Mouse (Mus musculus) lung, postnatal 25 days (tissue): ENCODE measurements at regions not wholly inside any gene's neighbourhood (a gene's known extent, or its start where the extent isn't known, plus 50 kb on each side); places are given as distances from the start of the nearest gene placed in this dataset.
A peak's percentile ranks its signal among the peaks of the same experiment; 100 is the strongest.

Experiments
- DNase-seq: peaks from one replicate; pipeline ENCODE4 v3.0.0; 2022; ENCODE audit warnings: low spot score

DNA sequence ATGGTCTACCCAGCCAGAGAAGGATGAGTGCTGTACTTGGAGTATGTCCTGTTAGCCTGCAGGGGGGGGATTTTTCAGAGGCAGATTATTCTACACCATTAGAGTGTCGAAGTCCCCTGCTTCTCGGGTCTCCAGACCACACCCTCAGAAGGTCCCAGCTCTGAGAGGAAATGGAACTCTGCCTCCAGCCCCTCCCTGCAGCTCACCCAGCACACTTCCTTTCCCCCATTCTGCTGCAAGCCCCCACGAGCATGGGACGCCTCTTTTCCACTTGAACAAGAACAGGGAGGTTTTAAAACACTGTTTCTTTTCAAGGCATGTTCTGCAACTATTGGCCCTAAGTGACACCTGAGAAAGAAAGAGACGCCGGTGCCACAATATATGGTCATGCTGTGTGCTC is 282.8 kb upstream of the Zmiz1 start:
- no peak for DNase-seq

DNA sequence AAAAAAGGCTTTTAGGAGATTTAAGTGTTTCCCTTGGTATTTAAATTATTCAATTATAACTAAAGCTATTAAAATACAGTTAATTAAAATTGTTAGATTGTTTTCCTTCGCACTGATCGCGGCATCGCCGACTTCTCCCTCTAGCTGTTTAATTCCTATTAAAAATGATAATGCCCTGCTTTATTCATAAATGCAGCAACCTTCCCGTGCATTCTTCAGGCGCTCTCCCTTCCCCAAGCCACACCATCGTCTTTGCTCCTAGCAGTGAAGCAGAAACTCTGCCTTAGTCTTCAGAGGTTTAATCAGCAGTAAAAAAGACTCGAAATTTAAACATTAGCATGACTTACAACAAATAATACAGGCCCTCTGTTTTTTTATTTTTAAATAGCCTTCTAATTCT is 278.9 kb upstream of the Zmiz1 start:
- no peak for DNase-seq

DNA sequence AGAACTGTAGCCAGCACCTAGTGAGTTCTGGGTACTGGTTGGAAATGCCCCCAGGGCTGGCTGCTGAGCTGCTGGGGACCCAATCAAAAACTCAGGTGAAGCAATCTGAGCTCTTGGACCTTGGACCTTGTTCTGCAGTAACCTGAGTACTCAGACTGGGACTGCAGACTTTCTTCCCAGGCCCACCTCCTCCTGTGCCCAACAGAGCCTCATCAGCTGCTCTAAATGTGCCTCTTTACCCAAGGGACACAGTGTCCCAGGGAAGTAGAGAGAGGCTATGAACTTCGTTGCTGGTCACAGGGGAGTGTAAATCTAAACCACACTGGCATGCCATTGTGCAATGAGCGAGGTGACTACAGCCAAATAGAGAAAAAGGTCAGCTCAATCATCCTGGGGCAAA is 277.6 kb upstream of the Zmiz1 start:
- DNase-seq: no peak

DNA sequence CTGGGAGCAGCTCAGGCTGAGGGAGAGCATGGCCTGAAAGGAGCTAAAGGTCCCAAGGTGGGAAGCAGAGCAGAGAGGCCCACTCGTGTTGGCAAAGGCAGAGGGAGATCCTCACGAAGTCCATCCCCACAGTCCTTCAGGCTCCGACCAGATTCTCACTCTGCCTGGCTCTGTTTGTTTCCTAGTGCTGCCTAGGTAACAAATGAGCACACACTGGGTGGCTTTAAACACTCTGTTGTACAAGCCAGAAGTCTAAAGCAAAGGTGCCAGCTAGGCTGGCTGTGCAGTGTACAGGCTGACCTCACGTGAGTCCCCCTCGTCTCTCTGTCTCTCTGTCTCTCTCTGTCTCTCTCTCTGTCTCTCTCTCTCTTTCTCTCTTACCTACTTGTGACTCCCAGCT is 274.9 kb upstream of the Zmiz1 start:
- peak; percentile 14 for DNase-seq

DNA sequence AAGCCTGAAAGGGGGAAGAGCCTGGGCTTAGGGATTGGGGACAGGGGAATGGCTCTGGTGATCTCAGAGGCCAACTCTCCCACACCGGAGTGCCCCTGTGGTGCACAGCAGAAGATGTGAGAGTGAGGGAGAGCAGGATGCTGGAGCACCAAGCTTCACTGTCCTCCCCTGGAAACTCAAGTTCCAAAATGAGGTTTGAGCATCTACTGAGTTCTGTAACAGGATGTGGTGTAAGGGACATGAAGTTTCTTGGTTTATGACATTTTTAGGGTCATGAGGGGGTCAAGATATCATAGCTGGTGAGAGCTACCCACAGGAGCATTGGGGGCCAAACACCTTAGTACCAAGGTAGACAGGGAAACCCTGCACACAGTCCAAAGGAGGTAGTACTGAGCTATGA is 274.1 kb upstream of the Zmiz1 start:
- DNase-seq: no peak

DNA sequence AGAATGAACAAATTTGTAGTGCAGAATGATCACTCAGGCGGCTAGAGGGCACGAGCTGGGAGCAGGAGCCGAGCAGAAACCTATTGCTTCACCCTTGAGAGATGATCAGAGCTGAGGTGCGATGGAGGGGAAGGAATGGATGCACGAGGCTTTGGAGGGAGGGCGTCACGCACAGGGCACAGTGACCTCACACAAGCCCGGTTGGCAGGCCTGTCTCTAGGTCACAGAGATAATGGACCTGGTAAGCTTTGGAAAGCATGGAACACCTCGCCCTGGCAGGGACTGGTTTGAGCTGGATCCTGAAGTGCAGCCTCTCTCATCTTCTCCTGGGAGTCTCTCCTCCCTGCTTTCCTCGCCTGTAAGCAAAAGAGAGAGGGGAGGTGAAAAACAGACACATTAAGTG is 273.4 kb upstream of the Zmiz1 start:
- no peak for DNase-seq

DNA sequence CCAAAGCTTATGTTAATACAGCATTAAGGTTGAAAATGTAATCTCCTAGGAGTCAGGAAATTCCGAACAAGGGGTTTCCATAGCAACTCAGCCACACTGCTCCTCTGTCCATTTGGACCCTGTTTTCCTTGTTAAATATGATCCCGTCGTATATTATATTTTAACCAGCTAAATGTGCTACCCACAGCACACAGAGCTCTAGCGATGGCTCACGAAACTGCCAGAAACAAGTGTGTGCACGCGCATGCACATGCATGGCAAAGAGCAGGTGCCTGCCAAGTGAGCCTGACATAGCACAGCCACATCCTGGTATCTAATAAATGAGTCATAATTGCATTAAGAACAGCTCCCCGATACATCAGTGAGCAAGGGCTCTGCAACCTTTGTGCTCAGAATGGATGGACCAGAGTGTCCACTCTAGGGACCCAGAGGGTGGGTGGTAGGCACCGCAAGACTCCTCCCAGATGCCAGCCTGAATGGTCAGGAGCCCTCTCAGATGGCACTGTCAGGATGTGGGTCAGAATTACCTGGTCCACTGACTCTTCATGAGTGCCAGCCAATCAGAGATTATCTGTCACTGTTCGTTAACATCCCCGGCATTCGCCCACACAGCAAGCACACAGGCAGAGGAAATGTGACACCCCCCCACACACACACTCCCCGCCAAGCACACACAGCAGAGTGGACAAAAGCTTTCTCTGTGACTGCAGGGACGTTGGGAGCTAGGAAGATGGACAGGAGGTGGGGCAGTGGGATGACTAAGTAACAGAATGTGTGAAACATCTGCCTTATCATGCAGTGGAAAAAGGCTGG is 272.8 kb upstream of the Zmiz1 start:
- peak; percentile 17 for DNase-seq

DNA sequence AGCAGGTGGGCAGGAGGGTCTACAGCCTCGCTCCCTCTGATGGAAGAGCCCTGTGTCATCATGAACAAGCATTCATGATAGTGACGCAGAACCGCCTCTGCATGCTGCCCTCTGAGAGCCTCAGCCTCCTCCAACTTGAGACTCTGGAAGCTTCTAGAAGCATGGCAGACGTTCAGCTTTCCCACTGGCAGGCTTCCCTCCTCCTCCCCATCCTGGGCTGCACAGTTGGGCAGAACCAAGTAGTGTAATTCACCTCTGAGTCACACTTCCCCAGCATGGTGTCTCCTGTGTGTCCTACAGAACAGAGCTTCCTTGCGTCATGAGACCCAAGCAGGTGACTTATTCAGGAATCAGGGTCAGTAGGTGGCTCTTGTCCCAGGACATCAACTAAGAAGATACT is 271.3 kb upstream of the Zmiz1 start:
- no peak for DNase-seq

DNA sequence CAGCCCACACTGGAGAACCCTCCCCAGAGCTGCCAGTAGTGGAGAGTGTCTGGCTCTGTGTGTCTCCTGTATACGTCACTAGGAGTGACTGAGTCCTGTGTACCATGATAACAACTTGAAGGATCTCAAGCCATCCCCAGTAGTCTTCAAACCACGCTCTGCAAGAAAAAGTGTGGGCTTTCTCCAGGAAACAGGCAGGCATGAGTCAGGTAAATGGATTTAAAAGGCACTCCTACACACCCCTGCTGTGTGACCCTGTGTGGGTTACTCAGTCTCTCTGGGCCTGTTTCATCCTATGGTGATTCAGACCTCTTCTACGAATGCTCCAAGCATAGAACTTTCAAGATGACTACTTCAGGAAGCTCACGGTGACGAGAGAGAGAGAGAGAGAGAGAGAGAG is 269.7 kb upstream of the Zmiz1 start:
- DNase-seq: no peak

DNA sequence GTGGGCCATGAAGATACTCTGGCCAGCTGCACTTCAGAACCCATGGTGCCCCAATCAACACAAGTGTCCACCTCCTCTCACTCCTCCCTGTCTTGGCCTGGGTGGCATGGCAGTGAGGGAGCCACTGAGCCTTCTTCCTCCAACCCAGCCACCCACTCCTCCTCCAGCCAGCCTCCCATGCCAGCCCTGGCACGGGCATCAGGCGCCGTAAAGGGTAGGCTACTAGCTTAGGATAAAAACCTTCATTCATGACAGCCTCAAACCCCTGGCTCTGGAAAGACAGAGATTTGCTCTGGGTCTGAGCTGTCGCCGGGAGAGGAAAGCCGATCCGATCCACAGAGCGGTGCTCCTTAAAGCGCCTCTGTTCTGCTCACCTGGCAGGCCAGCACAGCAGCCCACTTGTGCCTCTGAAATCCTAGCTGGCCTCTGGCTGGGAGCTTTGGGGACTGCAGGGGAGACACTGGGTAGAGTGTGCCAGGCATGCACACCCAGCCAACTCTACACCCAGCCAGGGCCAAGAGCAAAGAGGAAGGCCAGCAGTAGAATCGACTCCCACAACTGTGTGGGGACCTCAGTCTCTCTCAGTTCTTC is 268.2 kb upstream of the Zmiz1 start:
- no peak for DNase-seq

DNA sequence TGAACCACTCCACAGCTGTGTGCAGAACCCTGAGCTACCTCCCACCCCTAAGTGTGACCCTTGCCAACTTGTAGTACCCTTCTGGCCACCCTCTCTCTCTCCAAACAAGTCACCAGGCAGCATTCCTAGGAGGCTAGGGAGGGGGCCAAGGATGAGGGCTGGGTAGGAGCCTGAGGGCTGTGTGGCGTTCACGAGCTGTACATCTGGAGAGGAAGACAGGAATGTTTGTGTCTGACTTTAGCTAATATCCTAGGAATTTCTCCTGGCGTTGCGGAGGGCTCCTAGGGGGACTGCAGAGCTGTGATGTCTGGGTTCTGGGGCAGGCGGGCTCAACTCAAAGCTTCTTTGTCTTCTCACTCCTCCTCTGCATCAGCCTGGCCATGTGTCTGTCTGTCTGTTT is 262.2 kb upstream of the Zmiz1 start:
- DNase-seq: no peak

DNA sequence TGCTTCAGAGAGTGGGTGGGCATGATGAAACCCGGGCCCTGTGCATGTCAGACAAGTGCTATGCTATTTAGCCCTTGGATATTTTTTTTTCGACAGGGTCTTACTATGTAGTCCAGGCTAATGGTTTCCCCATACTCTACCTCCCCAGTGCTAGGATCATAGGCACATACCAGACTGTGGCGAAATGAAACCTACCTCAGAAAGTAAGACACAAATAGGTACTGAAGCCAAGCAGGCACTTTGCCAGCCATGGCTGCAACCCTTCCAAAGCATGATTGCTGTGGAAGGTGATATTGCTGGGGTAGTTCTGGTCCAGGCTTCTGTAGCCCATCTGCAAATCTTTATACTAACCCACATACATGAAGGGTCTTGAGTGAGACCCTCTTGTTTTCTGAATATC is 259.1 kb upstream of the Zmiz1 start:
- no peak for DNase-seq

DNA sequence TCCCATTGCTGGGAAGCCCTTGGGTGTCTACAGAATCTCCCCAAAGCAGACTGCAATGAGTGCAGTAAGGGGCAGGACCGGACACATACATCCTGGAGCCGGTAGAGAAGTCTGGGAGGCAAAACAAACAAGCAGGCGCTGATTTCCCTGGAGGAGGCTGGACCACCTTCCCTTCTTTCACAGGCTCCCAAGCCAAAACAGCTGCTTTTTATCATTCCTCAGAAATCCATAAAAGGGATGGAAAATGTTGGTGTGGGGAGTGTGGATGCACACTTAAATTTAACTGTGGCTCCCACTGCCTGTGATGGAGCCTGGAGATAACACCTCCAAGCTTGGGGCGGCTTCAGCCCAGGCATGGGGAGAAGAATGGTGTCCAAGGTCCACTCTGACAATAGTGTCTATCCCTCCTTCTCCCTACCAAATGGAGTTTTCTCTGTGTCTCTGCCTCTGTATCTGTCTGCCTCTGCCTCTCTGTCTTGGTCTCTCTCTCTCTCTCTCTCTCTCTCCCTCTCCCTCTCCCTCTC is 258.3 kb upstream of the Zmiz1 start:
- DNase-seq: peak; percentile 15

DNA sequence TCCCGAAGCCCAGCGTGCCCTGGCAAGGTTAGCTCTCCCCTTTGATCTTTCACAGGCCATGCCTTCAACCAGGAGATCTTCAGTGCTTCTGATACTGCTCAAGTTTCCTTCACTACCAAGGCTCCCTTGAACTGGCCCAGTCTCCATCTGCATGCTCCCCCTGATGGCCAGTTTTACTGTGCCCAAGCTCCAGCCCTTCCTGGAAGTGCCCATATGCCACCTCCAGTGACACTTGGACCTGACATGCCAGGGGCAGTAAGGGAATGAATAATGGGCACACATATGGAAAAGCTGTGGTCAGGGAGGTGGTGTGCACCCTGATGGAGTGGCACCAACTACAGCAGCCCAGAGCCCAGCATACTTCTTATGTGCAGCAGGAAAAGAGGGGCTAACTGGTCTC is 256.7 kb upstream of the Zmiz1 start:
- no peak for DNase-seq

DNA sequence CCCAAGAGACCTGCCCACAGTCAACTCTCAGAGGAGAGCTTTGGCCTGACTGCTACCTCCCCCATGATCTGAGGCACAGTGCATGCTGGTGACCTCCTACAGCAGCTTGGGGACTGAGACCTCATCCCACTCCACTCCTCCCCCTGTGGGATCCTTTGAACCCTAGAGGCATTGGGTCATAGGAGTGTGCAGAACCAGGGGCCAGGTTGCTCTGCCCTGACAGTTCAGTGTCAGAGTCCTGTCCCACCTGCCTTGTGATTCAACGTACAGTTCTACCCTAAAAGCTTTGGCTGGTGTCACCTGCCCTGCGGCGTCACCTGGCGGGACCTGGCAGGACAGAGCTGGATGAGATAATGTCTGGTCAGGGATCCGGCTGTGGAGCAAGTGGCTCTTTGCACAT is 254.9 kb upstream of the Zmiz1 start:
- DNase-seq: no peak

DNA sequence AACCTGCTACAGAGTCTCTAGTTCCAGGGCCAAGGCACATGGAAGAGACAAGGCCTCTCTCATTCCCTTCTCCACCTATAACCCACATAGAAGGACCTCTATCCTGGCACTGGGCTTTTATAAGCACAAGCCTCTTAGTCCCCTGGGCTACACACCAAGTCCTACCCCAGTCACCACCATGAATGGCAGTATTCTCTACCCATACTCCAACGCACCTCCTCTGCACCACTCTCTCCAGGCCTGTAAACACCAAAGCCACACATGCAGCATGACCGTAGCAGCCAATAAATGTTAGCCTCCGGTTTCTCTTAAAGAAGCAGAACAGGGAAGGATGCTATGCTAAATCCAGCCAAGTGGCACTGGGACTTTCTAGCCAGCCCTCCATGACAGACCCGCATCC is 252.1 kb upstream of the Zmiz1 start:
- DNase-seq: no peak

DNA sequence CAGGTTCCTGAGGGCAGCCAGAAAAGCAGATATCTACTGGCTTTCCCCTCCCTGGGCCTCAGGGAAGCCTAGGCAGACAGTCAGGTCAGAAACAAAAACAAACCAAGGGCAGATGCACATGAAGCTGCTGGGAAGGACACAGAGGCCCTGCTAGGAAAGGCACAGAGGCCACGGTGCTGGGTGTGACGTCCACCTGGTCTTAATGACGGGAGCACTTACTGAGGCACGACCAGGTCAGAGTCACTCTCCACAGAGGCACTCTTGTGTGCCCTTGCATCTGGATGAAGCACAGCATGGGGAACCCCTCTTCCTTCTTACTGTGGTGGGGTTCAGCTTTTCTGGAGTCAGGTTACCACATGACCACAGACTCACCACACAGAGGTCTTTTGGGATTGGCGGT is 251.6 kb upstream of the Zmiz1 start:
- DNase-seq: no peak

DNA sequence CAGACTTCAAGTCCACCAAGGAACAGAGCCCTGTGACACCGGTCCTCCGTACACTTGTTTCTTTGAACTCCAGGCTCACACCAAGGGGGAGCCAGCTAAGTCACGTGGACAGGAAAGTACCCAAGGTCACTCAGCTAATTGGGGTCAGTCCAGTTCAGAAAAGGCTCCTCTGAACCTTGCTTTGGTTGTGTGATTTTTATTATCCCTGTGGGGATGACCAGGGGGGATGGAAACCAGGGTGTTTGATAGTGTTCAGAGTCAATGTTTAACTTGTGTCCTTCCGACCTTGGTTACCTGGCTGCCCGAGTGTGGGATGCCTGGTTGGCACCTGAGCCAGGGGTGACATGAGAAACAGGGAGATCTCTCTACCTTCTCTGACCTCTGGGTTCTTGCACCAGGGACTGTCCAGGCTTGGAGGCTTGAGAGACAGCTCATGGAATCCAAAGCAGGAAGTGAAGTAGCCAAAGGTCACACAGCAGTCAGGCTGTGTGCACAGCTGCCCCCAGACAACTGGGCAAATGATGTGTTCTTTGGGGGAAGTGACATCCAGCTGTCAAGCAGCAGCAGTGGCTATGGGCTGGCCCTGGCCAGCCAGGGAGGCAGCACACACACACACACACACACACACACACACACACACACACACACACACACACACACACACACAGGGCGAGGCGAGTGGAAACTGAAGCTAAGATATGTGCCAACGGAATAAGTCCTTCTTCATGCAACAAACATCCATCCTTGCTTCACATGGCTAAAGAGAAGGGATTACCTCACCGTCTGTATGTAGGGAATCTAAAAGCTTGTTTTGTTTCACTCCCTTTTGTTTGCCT is 250.5 kb upstream of the Zmiz1 start:
- DNase-seq: peak; percentile 59

DNA sequence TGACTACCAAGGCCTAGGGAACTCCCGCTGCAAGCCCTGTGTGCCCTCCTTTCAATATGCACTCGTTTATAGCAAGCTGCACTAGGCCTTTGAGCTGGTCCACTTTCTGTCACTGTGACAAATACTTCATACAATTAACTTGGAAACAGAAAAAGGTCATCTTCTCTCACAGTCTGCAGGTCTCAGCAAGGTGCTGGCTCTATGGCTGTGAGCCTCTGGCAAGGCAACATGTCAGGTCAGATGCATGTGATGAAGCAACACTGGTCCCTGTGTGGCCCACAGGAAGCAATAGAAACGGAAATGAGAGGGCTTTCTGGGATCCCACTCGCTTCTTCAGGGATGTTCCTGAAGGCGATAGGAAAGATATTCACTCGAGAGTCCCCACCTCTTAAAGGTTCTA is 245.9 kb upstream of the Zmiz1 start:
- DNase-seq: no peak

DNA sequence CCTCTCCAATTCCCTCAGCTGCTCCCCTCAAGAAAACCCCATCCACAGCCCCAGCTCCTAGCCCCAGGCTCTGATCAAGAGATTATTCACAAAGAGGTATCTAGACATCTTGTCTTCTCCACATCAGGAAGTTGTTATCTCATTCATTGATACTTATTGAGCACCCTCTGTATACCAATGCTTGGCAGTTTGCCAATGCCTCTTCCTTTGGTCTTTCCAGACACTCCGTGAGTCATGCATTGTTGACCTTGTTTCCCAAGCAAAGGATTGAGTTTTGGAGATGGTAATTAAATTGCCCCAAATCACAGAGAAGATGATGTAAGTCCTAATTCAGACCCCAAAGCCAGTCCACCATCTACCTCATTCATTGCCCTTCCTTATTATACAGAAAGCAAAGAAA is 235.9 kb upstream of the Zmiz1 start:
- DNase-seq: no peak

DNA sequence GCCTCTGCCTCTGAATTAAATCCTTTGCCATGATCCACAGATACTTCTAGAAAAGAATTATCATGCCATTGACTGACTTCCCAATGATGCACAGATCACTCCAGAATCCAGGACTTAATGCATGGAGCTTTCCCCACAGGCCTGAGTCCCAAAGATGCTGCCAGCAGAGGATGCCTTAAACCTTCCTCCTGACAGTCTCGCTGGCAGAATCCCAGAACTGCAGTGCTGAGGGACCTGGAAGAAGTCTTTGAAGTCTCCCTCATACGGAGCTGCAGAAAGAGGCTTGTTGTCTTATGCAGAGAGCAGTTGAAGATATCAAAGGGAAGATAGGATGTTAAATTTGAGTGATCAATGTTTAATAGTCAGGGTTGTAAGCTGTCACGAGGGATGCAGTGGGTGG is 233.8 kb upstream of the Zmiz1 start:
- no peak for DNase-seq

DNA sequence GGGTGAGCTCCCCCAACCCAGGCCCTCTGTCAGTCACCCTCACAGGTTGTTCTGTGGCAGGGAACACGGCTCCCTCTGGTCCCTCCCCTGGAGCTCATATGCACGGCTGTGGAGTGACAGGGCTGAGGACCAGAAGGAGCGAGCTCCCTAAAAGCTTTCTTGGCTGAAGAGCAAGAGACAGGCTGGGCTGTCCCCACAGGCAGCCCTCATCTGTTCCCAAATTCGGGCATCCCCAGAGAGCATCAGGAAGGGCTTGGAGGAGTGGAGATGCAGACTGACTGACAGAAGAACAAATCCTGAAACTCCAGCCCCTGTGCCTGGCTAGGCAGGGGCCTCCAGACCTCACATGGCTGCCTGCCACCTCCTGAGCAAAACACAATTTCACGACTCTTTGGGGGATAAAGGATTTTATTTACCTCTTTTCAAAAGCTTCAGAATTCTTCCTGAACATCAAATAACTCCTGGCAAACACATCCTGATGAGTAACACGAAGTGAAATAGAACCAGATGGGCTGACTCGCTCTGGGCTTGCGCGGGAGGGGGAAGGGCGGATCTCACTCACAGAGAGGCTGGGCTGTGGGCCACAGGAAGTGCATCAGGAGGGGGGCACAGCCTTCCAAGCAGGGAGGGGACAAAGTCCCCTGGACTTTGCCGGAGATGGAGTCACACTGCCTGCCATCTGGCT is 232.7 kb upstream of the Zmiz1 start:
- peak; percentile 84 for DNase-seq
